Mouse (Mus musculus) megakaryocyte, adult 5-6 weeks (primary cell): Measurements from ENCODE around the gene Usp21. TPM values are rescaled to one million over a fixed set of nuclear protein-coding genes. Genes with fewer than 3 reads are reported as not detected.

Experiments used
- ATAC-seq: 2 replicates; pipeline ENCODE4 v1.8.0; 2016; ENCODE audit warnings: mild to moderate bottlenecking, inconsistent platforms; ENCODE audit not compliant: poor library complexity, severe bottlenecking
- total RNA-seq, 2 experiments: library from RNA; stranded (forward) in 1 of 2; stranded (reverse) in 1 of 2; fragments of 153-499, 151-499 nt in 1 of 2; fragments of 221-1000, 200-1000 nt in 1 of 2; gene quantifications; 2 replicates each; pipeline versions ENCODE4 v1.2.3 to v1.2.4; 2015 to 2017

Gene Usp21
- total RNA-seq, 2 experiments from 2014 or later, result 20.2 to 41.1 TPM

DNA sequence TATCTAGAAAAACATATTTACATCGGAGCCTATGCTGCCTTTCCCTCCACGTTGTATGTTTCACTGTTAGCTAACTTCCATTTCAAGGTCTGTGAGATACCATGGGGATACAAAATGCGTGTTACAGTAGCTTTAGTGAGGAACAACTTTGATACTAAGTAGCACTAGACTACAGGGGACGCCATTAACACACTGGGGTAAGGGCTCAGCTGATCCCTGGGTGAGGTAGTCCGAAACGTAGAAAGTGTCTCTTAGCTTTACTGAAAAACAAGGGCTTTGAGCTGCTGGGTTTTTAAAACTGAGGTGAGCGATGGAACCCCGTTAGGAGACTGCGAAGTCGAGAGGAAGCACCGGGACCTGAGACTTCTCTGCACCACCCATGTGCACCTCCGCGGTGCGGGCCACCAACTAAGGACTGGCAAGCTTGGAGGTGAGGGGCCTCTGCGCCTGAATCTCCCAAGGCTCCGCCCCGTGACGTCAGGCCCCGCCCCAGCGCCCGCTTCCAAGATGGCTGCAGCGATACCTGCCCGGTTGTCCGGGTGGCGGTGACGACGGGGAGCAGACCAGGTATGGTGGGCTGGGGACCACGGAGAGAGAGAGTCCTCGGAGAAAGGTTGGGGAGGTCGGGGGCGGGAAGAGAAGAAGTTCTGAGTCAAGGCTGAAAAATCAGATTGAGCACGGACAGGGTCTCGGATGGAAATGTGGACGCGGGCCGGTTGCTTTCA is 17.8 kb downstream of the Usp21 start, which contains the start of gene B4galt3:
B4galt3 (plus strand) TSS at position 481 of the 725 bp plus-strand sequence.
- ATAC-seq, result peak; percentile 87

DNA sequence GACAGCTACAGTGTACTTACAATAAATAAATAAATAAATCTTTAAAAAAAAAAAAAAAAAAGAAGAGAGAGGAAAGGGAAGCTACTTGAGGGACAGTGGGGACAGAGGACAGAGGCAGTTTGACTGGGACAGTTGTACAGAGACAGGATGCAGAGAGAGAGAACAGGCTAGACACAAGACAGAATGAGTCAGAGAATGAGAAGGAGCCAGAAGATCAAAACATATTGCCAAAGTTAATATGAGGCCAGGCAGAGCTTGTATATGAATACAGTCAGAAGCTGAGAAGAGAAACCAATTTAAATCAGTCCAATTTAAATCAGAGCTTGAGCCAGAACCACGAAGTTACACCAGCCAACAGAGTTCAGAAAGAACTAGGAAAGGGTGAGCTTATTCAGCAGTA is 19.4 kb downstream of the Usp21 start:
- no peak for ATAC-seq

DNA sequence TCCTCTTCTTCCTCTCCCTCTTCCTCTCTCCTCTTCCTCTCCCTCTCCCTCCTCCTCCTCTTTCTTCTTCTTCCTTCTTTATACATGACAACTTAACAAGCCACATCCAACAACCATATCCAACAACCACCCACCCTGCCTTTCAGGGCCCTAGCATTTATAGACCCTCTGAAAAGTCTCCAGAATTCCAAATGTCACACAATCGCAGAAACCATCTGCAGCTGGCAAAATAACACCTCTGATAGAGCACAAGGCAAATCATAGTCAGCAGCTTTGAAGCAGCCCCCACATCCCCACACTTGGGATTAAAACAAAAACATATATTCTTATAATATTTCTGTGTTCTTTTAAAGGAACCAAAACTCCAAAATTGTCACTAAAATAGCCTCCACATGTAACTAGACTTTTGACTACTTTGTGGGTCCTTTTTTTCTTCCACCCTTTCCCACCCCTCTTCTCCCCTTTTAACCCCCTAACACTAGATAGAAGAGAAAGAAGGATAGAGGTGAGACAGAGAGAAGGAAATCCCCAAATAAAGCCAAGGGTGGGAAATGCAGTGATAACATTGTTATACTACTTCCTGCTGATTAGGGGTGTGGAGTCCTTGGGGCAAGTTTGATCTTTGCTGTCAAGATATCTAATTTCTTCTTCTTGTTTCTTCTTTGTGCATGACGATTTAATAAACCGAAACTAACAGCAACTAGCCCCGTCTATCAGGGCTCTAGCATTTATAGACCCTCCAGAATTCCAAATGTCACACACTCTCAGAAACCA is 21.6 kb downstream of the Usp21 start:
- ATAC-seq, result no peak

DNA sequence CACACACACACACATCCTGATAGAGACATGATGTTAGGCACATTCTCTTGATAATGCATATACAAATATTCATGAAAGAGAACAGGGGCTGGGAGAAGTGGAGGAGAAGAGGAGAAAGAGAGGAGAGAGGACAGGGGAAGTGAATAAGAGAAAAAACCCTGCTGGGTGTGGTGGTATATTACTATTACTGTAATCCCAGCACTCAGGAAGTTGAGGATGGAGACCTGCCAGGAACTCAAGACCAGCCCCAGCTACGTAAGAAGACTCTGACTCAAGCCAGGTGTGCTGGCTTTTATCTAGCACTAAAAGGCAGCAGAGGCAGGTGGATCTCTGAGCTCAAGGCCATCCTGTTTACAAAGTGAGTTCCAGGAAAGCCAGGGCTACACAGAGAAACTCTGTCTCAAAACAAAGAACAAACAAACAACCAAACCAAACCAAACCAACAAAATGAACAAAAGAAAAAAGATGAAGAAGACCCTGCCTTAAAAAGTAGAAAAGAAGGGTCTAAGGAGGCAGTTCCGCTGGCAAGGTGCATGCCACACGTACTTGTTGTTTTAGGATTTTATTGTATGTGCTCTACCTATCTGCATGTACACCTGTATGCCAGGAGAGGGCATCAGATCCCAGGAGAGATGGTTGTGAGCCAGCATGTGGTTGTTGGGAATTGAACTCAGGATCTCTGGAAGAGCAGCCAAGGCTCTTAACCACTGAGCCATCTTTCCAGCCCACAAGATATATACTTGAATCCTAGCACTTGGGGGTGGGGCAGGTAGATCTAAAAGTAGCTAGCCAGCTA is 23.9 kb downstream of the Usp21 start:
- ATAC-seq, result peak; percentile 54; the same call in 1 of the 2 replicates

DNA sequence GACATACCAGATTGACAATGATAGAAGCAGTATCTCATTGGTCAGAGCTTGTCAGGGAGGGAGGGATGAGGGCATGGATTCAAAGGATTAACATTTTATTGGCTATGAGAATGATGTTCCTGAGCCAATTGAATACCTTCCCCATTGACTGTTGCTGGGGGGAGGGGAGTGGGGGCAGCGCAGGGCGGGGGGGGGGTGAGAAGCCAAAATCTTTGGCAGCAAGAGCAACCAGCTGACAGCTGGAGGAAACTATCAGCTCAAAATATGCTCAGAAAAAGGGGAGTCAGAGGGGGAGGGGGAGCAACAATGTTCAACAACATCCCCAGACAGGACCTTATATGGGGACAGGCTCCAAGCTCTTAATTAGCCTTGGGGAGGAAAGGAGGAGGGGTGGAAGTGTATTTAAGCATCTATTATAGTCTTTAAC is 24.6 kb downstream of the Usp21 start:
- no peak for ATAC-seq

DNA sequence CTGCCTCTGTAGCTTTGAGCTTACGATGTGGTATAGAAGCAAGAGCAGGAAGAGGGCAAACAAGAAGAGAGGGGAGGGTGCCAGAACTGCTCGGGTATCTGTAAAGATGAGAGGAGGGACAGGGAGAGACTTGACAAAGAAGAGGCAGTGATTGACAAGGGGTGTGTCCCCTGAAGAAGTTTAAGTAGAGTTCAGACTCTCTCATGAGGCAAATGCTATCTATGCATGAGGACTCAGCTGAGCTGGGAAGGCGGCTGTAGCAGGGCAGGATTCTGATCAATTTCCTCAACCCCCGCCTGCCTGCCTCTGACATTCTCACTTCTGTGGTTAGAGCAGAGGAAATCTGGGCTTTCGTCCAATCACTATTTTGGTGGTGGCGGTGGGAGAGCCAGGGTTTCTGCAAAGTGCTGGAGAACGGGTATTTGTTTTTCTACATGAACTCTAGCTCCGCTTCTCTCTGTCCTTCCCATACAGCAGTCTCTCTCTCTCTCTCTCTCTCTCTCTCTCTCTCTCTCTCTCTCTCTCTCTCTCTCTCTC is 25.1 kb downstream of the Usp21 start:
- 0 out of 2 replicates have a peak, but pooled peaks have one; percentile 15 for ATAC-seq

DNA sequence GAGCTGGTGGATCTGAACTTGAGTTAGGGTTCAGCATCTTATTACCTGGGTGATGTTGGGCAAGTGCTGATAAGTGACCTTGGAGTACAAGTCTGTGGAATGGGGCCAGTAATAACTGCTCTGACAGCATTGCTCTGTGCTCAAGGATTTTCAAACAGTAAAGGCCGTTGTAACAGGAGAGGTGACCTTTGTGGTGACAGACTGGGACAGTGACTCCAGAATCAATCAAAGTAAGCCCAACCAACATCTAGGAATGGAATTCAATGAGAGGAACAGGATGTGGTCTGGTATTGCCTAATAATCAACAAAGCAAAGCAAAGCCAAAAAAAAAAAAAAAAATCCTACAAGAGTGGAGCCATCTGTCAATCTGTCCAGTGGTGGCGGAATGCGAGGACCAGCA is 27.5 kb downstream of the Usp21 start:
- 0 out of 2 replicates have a peak, but pooled peaks have one; percentile 16 for ATAC-seq

DNA sequence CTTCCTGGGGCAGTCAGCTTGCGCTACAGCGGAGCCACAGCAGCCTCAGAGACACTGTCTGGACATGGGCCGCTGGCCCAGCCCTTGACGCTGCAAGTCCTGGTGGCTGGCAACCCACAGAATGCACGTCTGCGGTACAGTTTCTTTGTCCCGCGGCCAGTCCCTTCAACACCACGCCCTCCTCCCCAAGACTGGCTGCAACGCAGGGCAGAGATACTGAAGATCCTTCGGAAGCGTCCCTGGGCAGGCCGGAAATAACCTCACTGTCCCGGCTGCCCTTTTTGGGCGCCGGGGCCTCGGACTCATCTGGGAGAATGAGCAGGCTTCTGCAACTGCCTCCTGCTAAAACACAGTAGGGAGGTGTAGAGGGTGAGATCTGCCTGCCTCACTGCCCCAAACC is 28.9 kb downstream of the Usp21 start:
- ATAC-seq, result no peak

DNA sequence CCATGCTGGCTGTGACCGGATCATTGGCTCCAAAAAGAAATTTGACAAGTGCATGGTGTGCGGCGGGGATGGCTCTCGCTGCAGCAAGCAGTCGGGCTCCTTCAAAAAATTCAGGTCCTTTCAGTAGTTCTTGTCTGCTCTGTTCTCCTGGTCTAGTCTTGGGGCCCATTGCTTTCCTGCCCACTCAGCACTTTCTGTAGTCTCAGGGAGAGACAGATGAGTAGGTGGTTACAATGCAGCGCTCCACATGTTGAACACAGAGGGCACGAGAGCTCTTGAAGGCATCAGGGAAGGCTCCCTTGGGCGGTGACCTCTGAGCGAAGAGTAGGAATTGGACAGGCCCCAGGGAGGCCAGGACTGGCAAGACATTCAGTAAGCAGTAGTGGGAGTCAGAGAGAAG is 30.0 kb downstream of the Usp21 start:
- no peak for ATAC-seq

DNA sequence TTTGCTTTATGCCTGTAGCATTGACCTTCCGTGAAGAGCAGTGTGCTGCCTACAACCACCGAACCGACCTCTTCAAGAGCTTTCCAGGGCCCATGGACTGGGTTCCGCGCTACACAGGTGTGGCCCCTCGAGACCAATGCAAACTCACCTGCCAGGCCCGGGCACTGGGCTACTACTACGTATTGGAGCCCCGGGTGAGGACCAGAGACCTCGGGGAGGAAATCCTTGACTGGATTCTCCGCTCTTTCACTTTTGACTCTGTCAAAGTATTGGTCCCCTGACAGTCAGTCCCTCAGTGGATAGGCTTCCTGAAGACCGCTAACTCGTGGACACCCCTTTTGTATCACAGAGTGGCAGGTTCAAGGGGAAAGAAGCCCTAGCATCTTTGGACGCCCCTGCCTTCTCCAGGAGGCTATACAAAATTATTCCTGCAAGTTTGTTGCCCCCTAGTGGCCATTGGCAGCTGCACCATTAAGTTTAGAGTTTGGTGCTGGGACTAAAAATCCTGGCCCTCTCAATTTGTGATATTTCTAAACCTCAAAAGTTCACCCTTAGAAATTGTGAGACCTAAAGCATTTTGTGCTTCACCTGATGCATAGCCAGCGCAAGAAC is 30.7 kb downstream of the Usp21 start:
- ATAC-seq, result peak; percentile 74

DNA sequence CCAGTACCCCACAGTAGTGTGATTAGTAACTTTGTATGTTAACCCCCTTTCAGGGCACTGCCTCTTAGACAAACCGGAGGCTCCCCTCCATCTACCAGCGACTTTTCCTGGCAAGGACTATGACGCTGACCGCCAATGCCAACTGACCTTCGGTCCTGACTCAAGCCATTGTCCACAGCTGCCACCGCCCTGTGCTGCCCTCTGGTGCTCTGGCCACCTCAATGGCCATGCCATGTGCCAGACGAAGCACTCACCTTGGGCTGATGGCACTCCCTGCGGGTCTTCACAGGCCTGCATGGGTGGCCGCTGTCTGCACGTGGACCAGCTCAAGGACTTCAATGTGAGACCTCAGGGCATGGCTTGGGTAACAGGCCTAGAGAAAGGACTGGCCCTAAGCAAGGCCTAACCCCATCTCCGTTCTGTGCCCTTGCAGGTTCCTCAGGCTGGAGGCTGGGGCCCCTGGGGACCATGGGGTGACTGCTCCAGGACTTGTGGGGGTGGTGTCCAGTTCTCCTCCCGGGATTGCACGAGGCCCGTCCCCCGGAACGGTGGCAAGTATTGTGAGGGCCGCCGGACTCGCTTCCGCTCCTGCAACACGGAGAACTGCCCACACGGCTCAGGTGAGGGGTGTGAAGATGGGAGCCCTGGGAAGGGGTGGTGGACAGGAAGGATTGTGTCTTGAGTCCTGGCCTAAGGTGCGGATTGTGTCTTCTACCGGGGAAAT is 31.5 kb downstream of the Usp21 start:
- ATAC-seq, result no peak

DNA sequence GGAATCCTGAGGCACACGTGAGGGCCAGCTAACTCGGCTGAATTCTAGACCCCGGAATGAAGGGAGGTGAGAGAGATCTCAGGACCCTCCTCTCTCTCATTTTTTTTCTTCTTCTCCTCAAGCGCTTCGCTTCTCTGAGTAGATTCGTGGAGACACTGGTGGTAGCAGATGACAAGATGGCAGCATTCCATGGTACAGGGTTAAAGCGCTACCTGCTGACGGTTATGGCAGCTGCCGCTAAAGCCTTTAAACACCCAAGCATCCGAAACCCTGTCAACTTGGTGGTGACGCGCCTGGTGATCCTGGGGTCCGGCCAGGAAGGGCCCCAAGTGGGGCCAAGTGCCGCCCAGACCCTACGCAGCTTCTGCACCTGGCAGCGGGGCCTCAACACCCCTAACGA is 35.4 kb downstream of the Usp21 start:
- ATAC-seq, result no peak

DNA sequence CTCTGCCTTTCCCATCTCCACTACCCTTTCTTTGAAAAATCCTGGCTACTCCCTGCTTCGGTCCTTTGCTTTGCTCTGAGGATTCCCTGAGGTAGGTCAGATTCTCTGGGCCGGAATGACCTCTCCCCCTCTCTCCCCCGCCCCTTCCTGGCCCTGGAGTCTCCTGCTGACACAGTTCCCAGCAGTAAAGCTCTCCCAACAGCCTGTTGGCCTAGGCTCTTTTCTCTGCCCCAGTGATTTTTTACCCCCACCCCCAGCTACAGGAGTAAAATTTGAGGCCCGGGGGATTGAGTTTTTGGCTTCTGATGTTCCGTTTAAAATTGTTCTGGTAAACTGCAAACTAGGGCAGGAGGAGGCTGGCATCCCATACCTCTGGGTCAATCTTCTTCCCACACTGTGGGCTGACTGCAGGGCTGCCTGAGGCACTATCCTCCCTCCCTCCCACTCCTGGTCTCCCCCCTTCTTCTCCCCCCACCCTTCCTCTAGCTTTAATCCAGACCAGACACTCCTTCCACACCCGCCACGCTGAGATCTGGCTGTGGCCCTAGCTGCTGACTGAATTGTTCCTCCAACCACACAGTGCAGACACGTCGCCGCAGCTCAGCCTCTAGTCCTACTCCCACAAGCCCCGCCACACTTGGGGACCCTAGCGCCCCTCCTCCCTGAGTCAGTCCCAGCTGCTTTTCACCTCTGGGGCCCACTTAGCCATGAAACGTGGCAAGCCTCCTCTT is 36.0 kb downstream of the Usp21 start:
- ATAC-seq, result no peak

DNA sequence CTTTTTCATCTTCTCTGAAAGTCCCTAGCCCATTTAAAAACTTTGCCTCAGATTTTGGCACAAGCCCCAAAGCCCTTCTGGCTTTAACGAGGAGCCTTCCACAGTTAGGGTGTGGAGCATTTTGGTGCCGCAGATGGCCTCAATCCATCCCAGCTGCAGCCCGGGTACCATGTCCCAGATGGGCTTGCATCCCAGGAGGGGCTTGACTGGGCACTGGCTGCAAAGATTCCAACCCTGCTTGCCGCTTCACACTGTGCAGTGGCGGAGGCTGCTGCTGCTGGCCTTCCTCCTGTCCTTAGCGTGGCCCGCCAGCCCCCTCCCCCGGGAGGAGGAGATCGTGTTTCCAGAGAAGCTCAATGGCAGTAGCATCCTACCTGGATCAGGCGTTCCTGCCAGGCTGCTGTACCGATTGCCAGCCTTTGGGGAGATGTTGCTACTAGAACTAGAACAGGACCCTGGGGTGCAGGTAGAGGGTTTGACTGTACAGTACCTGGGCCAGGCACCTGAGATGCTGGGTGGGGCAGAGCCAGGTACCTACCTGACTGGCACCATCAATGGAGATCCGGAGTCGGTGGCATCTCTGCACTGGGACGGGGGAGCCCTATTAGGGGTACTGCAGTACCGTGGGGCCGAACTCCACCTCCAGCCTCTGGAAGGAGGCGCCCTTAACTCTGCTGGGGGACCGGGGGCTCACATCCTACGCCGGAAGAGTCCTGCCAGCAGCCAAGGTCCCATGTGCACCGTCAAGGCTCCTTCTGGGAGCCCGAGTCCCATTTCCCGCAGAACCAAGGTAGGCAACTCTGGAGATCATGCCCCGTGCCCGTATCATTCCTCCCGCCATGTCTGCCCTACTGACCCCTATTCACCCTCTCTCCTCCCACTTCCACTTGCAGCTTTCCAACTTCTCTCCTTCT is 36.9 kb downstream of the Usp21 start, which contains the start of gene Ndufs2:
Ndufs2 (minus strand) TSS at position 709 of the 914 bp plus-strand sequence.
- ATAC-seq, result no peak

DNA sequence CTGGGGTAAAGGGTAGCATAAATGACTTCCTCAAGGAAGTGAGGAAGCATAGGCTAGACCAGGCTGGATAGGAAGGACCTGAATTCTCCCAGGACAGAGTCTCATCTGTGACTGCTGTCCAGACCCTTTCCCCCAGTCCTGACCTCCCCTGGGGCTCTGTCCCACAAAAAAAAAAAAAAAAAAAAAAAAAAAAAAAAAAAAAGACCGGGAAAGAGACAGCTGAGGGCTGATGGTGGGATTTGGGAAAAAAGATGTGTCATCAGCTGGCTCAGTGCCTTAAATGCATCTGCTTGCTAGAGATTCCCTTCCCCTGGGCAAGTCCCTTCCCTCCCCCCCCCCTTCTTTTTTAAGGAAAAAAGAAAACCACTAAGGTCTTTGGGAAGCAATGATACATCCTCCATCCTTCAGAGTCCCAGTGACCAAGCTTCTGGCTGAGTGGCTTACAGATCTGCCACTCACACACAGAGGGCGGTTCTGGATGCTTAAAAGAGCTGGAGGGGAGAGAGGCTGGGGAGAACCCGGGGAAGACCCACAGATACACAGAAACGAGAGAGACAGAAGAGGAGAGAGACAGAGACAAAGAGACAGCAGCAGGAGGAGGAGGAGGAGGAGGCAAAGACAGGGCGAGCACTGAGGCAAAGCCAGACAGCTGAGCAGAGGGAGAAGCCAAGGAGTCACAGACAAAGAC is 37.7 kb downstream of the Usp21 start, which contains the start of gene Adamts4:
Adamts4 (plus strand) TSS at position 509 of the 688 bp plus-strand sequence.
- ATAC-seq, result no peak

DNA sequence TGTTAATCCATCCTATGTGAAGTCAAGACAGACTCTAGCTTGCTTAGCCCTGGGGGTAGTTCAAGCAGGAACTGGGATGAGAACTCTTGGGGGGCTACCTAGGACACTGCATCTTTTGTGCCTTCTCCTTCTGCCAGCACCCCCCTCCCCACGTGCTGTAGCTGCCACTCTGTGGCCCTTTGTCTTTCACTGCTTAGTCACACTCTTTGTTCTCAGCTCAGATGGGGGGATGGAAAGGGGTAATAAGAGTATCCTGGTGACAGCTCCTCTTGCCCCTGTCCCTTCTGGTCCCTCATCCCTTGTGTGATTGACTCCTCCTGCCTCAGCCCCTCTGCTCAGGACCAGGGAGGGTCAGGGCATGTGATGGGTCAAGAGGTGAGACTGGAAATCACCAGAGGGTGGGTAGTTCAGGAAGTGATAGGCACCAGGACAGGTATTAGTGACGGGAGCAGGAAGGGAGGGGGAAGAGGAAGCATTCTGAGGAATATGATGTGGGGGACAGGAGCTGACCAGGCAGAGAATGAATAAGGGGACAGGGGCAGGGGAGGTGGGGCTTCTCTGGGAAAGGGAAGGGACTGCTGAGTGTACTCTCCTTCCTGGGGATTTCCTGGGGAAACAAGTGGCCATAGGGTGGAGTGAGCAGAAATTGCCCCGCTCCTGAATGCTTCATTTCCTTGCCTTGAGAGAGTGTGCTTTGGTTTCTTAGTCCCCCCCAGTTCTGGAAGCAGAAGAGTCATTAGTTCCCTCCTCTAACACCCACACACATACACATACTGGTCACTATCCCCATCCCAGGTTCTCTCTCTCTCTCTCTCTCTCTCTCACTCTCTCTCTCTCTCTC is 39.2 kb downstream of the Usp21 start:
- ATAC-seq, result no peak
